Mouse (Mus musculus) ES-E14 (cell line): ENCODE measurements around the gene Frrs1. TPM values are rescaled to one million over a fixed set of nuclear protein-coding genes. Genes with fewer than 3 reads are reported as not detected.
"Not testable (repeated sequence)": the region's sequence is repeated elsewhere in the genome, so short reads cannot be mapped to it uniquely, and the experiment has no call there.

ENCODE experiments used
- DNase-seq: peaks from one replicate; pipeline ENCODE4 v3.0.0-alpha.2; 2013; ENCODE audit warnings: low read depth, low spot score
- H3K27ac ChIP-seq: 2 replicates; pipeline ENCODE4 v1.5.1; 2012; ENCODE audit warnings: low read depth, mild to moderate bottlenecking, low read length, moderate library complexity, mixed read lengths; ENCODE audit not compliant: poor library complexity, insufficient read depth, severe bottlenecking
- H3K36me3 ChIP-seq: 2 replicates; pipeline ENCODE4 v1.6.1; 2012; ENCODE audit warnings: mild to moderate bottlenecking, low read length, moderate library complexity, mixed read lengths; ENCODE audit not compliant: control insufficient read depth, poor library complexity, insufficient read depth, severe bottlenecking
- H3K4me1 ChIP-seq, 2 experiments: fragments of 150-350 bp in 1 of 2; sonication (generic) in 1 of 2; 2 replicates each; pipeline ENCODE4 v1.6.1; 2012; ENCODE audit warnings: low read length in 2 of 2, mild to moderate bottlenecking in 1 of 2, mixed read lengths in 1 of 2; ENCODE audit not compliant: control insufficient read depth in 2 of 2, insufficient read depth in 2 of 2, poor library complexity in 1 of 2
- H3K4me3 ChIP-seq, 2 experiments: fragments of 150-350 bp in 1 of 2; sonication (generic) in 1 of 2; 2 replicates each; pipeline ENCODE4 v1.5.1; 2012; ENCODE audit warnings: low read length in 2 of 2, low read depth in 1 of 2, mild to moderate bottlenecking in 1 of 2, mixed read lengths in 1 of 2; ENCODE audit not compliant: insufficient read depth in 1 of 2, poor library complexity in 1 of 2, severe bottlenecking in 1 of 2
- H3K9ac ChIP-seq: 2 replicates; pipeline ENCODE4 v1.6.1; 2012; ENCODE audit warnings: low read depth, mild to moderate bottlenecking, low read length, mixed read lengths; ENCODE audit not compliant: poor library complexity, insufficient read depth, severe bottlenecking
- H3K9me3 ChIP-seq: fragments of 150-350 bp; sonication (generic); 2 replicates; pipeline ENCODE4 v1.6.1; 2012; ENCODE audit warnings: low read depth, mild to moderate bottlenecking, low read length; ENCODE audit not compliant: control insufficient read depth, insufficient read depth
- CHD2 ChIP-seq: IDR thresholded peaks from 2 replicates; pipeline ENCODE4 v1.6.1; 2014; ENCODE audit warnings: mild to moderate bottlenecking, low read depth, low read length, inconsistent platforms
- HCFC1 ChIP-seq: IDR thresholded peaks from 2 replicates; pipeline ENCODE4 v1.6.1; 2012; ENCODE audit warnings: low read length, inconsistent platforms, borderline replicate concordance; ENCODE audit not compliant: insufficient read depth
- MAFK ChIP-seq: IDR thresholded peaks from 2 replicates; pipeline ENCODE4 v1.6.1; 2014; ENCODE audit warnings: mild to moderate bottlenecking, low read depth, low read length, inconsistent platforms; ENCODE audit not compliant: insufficient read depth
- ZC3H11A ChIP-seq: IDR thresholded peaks from 2 replicates; pipeline ENCODE4 v1.6.1; 2012; ENCODE audit warnings: low read depth, mild to moderate bottlenecking, inconsistent platforms, low read length, borderline replicate concordance
- ZNF384 ChIP-seq: IDR thresholded peaks from 2 replicates; pipeline ENCODE4 v1.6.1; 2012; ENCODE audit warnings: low read depth, low read length, inconsistent platforms
- in situ Hi-C, 2 experiments: fragments of 600-800 bp; cut with MboI; formaldehyde crosslinking; loops; one replicate each; pipeline ENCODE4 v1.15.1; 2025; ENCODE audit warnings: low sequenced_read_pairs in 2 of 2, inconsistent platforms in 1 of 2; ENCODE audit not compliant: unreplicated experiment in 2 of 2
- total RNA-seq: library from RNA; depleted of rRNA; stranded (reverse); fragments of 300-350 nt; gene quantifications from 2 replicates; pipeline ENCODE4 v1.2.3, GENCODE M21; 2012; rRNA removed

Gene Frrs1
- 69.3 and 108 TPM in 2 replicates for total RNA-seq

DNA sequence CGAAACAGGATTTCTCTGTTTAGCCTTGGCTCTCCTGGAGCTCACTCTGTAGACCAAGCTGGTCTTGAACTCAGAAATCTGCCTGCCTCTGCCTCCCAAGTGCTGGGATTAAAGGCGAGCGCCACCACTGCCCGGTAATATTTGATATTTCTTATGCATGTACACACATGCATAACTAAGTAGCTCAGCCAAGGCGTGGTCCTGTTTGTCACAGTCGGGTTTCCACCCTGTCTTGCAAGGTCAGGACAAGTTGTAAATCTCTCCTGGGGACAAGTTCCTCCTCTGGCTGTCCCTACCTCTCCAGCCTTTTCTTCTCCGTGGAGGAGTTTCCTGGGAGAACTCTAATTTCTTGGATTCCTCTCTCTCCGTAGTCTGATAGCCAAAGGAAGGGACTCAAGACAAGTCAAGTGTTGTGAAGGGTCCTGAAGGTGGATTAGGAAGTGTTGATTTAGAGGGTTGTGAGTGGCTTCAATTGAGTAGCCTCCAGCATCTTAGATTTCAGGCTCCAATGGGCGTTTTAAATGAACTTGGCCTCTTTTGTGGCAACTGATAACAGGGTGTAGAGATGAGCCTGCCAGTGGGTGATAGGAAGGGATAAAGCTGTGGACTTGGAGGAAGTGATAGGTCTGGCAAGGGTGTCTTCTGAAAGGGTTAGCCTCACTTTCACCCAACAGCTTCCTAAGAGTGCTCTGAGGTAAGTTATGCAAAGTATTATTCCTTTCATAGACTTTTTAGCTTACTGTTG lies at the start of gene Frrs1:
Gene Frrs1 (plus strand): TSS at position 524 of the 745 bp plus-strand sequence.
- no peak for TF ChIP-seq MAFK
- TF ChIP-seq HCFC1: no peak
- no peak for TF ChIP-seq CHD2
- no peak for TF ChIP-seq ZNF384
- no peak for TF ChIP-seq ZC3H11A
- no peak for DNase-seq
- Histone ChIP-seq H3K4me3 (no peak within 1 kb of the TSS), H3K27ac (peak within 1 kb of the TSS; percentile 25; the same call in 1 of the 2 replicates), H3K9ac (peak within 1 kb of the TSS; percentile 23; the same call in 1 of the 2 replicates), H3K4me1 (peaks cover 5 to 12% of the 10 kb centered on the region in 2 experiments), H3K36me3 (no peaks in the 10 kb centered on the region), H3K9me3 (no peaks in the 10 kb centered on the region)
- in situ Hi-C loops: no loop called here

- H3K4me3 ChIP-seq, H3K4me1 ChIP-seq, H3K27ac ChIP-seq, H3K9me3 ChIP-seq, in situ Hi-C loops, DNase-seq, H3K36me3 ChIP-seq: not testable (repeated sequence)
- 0 out of 2 replicates have a peak overlapping the region, but pooled peaks have one; percentile 23 for H3K9ac ChIP-seq
Measured at GRCm38 (mm10) chr3:116810351-116810750, 48.9 kb upstream of the Frrs1 start.

- TF ChIP-seq HCFC1: no peak
- TF ChIP-seq ZC3H11A: no peak
- TF ChIP-seq ZNF384: no peak
- no peak for TF ChIP-seq CHD2
- no peak for TF ChIP-seq MAFK
- in situ Hi-C loops: no loop called here
Measured at GRCm38 (mm10) chr3:116812946-116813345, 46.3 kb upstream of the Frrs1 start.

DNA sequence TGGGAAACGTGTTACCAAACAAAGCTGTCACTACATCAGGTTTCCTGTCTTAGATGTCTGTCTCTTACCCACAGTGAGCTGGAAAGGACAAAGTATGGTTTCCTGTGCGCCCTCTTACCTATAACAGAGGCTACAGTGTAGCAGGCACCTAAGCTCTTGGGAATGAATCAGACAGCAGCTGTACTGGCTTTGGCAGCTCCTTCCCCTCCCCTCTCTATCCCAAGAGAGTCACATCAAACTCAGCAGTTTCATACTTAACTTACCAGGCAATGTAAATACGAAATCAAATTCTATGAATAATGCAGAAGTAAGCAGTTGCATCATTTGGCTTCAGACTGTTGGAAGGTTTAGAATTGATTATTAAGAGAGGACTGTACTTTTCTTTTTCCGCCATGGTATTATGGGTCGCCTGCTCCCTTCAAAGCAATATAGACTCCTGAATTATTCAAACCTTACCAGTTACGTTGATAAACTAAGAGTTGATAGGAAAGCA lies 43.9 kb upstream of the Frrs1 start:
- TF ChIP-seq HCFC1 (no peak), CHD2 (no peak), ZNF384 (no peak), ZC3H11A (no peak), MAFK (no peak)
- Histone ChIP-seq H3K27ac (no peak overlapping the region), H3K36me3 (no peaks in the 10 kb centered on the region), H3K4me3 (no peak overlapping the region), H3K9me3 (no peaks in the 10 kb centered on the region), H3K4me1 (no peaks in the 10 kb centered on the region), H3K9ac (no peak overlapping the region)
- in situ Hi-C loops: no loop called here
- no peak for DNase-seq

More at GRCm38 (mm10) chr3:116812946-116813345, 46.3 kb upstream of the Frrs1 start:
- no peak for DNase-seq
- Histone ChIP-seq H3K36me3 (no peaks in the 10 kb centered on the region), H3K4me1 (no peaks in the 10 kb centered on the region), H3K27ac (no peak overlapping the region), H3K9ac (no peak overlapping the region), H3K9me3 (no peaks in the 10 kb centered on the region), H3K4me3 (no peak overlapping the region)

DNA sequence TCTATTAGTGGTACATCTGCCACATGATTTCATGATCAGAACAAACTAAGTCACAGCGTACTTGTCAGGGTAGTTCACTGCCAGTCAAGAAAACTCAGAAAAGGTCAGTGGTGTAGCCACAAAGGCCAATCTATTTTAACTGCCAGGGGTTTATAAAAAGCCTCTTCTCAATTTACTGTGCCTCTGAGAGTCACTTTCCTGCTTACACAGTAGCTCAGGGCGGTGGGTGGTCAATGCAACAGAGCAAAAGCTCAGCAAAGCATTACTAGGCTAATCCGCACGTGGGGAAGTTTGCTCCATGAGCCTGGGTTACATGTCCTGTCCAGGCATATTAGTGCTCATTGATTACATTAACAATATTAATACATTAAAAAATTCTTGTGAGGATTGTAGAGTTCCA lies 43.3 kb upstream of the Frrs1 start:
- TF ChIP-seq ZC3H11A: no peak
- no peak for TF ChIP-seq CHD2
- no peak for TF ChIP-seq MAFK
- no peak for TF ChIP-seq HCFC1
- no peak for TF ChIP-seq ZNF384
- Histone ChIP-seq H3K4me1 (no peaks in the 10 kb centered on the region), H3K9me3 (no peaks in the 10 kb centered on the region), H3K36me3 (no peaks in the 10 kb centered on the region), H3K4me3 (no peak overlapping the region), H3K27ac (no peak overlapping the region), H3K9ac (no peak overlapping the region)
- in situ Hi-C loops: no loop called here
- no peak for DNase-seq
